Mouse (Mus musculus) adrenal gland, adult (tissue): ENCODE data around the gene Hectd3.

Experiments
- DNase-seq, 2 experiments: peaks; one replicate each; pipeline ENCODE4 v3.0.0; 2022 to 2023; ENCODE audit warnings: low spot score in 1 of 2; ENCODE audit not compliant: inconsistent age in 2 of 2

The Hectd3 gene

DNA sequence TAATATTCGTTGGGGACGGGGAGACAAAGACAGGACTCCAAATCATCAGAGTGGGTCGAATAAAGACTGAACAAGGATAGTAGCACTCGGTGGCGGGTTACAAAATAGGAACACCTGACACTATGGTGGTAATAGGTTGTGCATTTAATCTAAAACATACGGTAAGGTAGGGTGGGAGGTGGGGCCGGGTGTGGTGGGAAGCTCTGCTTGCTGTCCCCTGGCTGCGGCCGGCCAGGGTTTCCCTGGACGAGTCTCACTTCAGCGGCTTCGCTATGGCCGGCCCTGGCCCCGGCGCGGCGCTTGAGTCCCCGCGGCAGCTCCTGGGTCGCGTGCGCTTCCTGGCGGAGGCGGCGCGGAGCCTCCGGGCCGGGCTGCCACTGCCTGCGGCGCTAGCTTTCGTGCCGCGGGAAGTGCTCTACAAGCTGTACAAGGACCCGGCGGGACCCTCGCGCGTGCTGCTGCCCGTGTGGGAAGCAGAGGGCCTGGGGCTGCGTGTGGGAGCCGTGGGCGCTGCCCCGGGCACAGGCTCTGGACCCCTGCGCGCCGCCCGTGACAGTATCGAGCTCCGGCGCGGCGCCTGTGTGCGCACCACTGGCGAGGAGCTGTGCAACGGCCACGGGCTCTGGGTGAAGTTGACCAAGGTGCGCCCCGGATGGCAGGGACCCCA is at the start of gene Hectd3:
Gene Hectd3 (plus strand): TSS at position 187 of the 667 bp plus-strand sequence.
- peak; percentile 71 to 89 for DNase-seq

DNA sequence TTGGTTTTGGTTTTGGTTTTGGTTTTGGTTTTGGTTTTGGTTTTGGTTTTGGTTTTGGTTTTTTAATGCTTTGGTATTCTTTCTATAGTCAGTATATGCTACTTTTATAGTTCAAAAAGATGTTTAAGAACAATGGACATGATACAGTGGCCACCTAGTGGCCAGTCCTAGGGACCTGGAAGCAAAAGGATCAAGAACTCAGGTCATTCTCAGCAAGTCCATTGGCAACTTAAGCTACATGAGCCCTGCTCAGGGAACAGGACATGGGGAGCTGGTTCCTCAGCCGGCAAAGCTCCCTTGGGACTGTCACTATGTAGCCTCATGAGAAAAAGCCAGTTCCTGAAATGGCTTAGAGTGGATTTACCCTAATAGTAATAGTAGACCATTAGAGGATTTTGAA is 43.5 kb upstream of the Hectd3 start:
- peak in 1 of 2 experiments; percentile 26 for DNase-seq

DNA sequence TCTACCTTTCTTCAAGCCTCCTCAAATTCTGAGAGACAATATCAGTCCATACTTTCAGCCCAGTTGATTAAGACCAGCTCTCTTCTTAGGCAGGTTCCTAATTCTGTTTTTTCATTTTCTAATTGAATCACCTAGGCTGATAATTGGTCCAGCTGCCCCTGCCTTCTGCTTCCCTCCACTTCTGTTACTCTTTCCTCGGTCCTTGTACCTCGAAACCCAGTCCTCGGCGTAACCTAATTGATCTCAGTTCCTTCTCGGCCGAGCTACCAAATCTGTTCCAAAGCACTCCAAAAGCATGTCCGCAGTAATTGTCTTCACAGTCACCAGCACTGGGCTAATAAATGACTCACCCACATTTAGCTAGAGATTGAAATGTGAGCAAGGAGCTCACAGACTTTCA is 40.2 kb upstream of the Hectd3 start:
- peak in 1 of 2 experiments; percentile 20 for DNase-seq

DNA sequence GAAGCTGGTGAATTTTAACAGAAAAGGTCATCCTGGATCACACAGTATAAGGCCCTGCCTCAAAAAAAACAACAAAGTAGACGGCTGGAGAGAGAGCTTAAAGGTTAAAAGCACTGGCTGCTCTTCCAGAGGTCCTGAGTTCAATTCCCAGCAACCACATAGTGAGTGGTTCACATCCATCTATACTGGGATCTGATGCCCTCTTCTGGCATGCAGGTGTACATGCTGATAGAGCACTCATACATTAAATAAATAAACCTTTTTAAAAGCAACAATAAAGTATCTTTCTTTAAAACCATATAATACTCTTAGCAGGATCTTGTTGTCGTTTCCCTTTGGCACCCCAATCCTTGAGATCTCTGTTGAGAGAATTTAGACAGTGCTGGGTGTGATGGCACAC is 18.6 kb upstream of the Hectd3 start:
- DNase-seq = no peak

DNA sequence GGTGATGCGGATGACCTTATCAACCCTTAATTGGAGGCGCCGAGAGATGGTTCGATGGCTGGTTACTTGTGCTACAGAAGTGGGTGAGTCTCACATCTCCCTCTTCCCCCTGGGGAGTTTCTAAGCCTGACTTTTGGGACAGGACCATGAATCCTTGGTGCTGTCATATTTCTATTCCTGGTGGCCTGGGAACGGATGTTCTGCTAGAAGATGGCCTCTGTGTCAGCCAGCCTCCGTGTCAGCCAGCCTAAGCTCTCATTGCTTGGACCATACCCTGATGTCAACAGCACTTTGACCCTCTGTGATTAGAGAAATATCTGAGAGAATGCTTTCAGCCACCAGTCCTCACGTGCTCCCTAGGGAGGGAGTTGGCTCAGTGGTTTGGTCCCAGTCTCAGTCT is 9.4 kb upstream of the Hectd3 start:
- no peak for DNase-seq

DNA sequence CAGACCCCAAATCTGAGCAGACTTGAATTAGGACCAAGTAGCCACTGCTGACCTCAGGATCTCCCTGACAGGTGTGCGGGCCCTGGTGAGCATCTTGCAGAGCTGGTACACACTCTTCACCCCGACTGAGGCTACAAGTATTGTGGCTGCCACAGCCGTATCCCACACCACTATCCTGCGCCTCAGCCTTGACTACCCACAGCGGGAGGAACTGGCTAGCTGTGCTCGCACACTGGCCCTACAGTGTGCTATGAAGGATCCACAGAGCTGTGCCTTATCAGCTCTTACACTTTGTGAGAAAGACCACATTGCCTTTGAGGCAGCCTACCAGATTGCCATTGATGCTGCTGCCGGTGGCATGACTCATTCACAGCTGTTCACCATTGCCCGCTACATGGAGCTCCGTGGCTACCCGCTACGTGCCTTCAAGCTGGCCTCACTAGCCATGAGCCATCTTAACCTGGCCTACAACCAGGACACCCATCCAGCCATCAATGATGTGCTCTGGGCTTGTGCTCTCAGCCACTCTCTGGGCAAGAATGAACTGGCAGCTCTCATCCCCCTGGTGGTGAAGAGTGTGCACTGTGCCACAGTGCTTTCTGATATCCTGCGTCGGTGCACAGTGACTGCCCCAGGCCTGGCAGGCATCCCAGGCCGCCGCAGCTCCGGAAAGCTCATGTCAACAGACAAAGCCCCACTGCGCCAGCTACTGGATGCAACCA is 8.6 kb upstream of the Hectd3 start:
- peak; percentile 88 to 92 for DNase-seq

DNA sequence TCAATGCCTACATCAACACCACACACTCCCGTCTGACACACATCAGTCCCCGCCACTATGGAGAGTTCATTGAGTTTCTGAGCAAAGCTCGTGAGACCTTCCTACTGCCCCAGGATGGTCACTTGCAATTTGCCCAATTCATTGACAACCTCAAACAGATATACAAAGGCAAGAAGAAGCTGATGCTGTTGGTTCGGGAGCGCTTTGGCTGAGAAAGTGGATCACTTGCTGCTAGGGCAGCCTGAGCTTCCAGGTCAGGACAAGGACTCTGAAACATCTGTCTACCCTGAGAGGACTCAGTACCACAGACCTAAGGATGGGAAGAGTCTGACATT is 8.0 kb upstream of the Hectd3 start:
- DNase-seq = no peak

DNA sequence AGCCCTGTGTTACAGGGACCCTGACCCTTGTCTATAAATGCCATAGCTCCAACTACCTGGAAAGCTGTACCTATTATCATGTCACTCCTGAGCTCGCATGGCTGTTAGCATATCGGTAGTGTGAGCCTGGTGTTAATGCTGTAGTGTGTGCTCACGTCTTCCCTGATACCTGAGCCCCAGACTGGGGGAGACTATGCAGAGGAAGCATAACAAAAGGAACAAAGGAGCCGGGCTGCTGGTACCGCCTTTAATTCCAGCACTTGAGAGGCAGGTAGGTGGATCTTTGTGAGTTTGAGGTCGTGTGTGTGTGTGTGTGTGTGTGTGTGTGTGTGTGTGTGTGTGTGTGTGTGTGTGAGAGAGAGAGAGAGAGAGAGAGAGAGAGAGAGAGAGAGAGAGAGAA is 5.4 kb upstream of the Hectd3 start:
- no peak for DNase-seq

DNA sequence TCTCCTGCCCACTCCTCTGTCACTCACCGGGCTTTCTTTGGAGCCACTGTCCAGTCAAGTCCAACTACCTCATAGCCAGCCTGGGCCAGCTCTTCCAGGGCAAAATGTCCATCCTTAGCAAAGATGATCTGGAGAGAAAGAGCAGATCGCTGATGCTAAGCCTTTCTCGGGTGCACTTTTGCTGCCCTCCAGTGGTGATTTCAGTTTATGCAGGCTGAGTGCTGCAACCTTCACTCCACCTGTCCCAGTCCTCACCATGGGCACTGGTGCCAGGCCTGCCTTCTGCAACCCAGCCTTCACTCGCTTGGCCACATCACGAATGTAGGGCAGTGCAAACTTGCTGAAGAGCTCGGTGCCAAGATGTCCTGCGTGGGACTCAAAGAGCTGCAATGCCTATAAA is 3.8 kb upstream of the Hectd3 start:
- DNase-seq = peak; percentile 76 to 94

DNA sequence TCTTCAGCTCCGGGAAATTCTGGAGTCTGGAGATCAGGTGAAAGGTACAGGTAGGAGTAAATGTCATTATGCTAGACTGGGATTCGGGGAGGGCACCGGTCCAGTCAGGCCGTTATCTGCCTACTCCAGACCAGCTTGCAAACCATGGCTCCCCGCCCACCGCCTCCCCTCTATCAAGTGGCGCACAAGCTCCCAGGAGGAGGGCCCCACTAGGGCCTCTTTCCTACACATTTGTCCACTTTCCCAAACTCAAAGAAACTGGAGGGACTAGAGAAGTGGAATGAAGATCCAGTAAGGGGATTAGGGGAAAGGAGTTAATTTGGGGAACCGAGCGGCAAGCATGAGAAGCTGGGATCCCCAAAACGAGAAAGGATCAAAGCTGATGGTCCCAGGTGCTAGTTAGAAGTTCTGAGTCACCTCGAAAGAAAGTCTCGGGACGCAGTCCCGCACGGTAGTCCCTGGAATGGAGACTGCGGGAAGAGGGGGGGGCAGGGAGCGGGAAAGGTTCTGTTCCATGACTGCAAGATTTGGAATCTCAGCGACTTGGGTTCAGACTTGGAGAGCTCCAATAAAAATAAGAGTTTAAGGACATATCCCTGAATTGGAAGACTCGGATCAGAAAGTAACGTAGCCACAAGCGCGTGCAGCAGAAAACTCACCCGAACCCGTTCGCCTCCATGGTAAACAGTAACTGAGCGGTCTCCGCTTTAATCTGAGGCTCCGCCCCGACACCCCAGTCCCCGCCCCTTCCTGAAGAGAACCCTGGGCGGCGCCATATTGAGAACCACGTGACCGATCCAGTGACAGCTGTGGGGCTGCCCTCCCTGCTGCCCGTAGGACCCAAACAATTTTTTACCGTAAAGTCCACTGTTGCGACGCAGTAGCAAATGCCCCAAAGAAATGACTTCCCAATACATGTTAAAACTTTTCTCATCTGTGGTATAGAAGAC is 1.2 kb upstream of the Hectd3 start, which contains the start of gene Urod:
Gene Urod (minus strand): TSS at position 742 of the 950 bp plus-strand sequence.
- DNase-seq = peak; percentile 96 to 98

DNA sequence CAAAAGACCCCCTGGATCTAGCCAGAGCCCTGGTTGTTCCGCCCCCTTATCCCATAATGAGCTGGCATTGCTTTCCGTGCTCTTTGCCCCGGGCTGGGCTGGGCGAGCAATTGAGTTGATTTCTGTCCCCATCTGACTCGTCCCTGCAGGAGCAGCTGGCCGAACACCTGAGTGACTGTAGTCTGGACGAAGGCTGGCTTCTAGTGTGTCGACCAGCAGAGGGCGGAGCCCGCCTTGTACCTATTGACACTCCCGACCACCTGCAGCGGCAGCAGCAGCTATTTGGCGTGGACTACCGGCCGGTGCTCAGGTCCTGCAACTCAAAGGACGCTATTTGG is 650 bp downstream of the Hectd3 start:
- DNase-seq = peak; percentile 58 to 77

DNA sequence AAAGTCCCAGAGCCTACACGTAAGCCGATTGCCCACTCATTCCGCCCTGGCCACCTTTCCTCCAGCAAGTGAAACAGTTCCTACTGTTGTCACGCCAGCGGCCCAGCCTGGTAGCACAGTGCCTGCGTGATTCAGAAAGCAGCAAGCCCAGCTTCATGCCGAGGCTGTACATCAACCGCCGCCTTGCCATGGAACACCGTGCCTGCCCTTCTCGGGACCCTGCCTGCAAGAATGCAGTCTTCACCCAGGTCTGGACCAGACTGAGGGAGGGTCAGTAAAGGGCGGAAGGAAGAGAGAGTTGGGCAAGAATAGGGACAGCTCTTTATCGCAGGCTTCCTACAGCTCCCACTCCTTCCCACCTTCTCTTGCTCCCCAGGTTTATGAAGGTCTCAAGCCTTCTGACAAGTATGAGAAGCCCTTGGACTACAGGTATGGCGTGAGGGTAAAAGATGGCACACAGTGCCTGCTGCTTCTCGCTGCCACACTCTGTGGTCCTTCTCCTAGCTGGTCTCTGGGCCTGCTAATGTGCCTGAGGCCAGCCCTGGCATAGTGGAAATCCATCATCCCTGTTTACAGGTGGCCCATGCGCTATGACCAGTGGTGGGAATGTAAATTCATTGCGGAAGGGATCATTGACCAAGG is 4.5 kb downstream of the Hectd3 start:
- no peak for DNase-seq

DNA sequence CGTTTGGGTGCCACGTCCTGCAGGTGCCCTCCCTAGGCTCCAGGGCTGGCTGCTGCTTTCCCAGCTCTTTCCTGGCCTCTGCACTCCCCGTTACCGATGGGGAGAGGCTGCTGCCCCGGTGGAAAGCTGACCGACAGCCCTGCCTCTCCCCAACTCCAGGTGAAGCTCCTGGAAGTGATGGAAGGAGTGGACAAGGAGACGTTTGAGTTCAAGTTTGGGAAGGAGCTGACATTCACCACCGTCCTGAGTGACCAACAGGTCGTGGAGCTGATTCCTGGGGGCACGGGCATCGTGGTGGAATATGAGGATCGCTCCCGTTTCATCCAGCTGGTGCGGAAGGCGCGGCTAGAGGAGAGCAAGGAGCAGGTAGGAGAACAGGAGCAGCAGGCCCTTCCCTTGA is 6.8 kb downstream of the Hectd3 start:
- no peak for DNase-seq

DNA sequence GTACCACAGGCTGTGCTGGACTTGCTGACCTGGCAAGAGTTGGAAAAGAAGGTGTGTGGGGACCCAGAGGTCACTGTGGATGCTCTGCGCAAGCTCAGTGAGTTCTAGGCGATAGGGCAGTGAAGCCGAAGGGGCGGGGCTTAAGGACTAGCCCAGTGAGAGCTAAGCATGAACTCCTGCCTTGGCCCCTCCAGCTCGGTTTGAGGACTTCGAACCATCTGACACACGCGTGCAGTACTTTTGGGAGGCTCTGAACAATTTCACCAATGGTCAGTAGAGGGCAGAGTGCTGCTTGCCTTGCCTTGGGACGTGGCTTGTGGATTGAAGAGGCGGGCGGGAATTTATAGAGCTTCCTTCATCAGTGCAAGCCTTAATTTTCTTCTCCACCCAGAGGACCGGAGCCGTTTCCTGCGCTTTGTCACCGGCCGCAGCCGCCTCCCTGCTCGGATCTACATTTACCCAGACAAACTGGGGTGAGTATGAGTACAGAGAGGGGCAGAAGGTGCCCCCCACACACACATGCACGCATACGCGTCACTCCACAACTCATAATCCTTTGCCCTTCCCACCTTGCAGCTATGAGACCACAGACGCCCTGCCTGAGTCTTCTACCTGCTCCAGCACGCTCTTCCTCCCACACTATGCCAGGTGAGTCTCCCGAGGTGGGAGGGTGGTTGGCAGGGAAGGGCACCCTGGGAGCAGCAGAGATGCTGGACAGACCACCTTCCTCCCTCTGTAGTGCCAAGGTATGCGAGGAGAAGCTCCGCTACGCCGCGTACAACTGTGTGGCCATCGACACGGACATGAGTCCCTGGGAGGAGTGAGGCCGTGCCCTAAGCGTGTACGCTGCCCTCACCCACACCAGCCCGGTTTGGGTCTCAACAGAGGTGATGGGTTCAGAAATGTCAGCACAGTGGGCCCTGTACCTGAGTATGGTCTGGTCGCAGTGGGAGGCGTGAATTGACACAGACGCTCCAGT is 7.7 kb downstream of the Hectd3 start:
- DNase-seq = peak; percentile 60 to 88

DNA sequence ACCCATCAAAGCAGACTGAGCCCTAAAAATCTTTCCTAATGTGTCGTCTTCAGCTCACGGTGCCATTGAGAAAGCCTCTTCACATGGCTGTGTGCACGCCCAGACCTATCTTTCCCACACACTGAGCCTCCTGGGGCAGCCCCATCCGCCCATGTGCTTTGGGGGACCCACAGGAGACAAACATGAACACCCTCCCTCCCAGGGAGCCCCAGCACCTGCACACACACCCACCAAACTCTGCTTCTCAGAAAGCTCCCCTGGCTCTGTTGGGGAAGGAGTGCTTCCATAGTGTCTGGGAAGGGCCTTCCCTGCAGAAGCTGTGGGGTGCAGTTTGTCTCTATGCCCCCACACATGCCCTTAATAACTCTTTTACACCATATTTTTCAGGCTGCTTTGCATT is 9.5 kb downstream of the Hectd3 start:
- DNase-seq = no peak

DNA sequence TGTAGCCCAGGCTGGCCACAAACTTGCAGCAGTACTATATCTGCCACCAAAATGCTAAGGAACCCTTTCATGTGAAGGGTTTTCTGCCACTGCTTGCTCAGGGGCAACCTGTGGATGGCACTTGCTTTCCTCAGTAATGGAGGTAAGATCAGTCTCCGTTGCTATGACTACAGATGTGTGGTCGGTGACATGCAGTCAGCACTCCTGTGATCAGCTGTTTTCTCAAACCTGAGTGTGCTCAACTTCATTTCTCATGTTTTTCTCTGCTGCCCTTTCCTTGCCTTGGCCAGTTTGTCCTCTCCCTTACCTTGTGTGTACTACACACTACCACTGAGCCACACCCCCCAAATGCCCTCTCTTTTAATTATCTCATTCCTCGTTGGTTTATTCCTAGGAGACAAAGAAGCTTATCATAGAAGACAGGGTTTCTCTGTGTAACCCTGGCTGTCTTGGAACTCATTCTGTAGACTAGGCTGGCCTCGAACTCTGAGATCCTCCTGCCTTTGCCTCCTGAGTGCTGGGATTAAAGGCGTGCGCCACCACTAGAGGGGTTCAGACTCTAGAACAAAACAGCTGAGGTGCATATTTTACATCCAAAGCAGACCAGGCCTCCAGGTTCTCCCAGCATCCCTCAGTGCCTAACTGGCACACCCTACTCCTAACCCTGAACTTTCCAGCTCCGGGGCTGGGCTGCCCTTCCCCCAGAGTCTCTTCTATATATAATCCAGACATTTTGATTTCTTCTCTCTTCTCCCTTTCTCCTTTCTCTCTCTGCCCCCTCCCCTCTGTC is 10.7 kb downstream of the Hectd3 start:
- no peak for DNase-seq

DNA sequence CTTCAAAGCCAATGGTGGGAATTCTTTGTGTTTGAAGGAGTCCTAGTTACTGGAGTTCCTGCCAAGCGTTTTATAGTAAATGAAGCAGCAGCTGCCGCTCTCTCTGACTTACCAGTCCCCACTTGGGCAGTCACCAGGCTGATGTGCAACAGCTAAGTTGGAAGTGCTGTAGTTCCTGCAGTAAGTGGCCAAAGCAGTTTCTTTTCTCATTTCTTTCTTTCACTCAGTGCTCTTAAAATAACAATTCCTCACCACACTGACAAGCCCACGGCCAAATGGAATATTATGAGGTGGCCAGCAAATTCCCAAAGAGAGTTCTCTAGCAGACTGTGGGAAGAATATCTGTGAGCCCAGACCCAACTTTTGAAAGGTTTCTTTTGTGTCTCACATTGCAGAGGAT is 11.9 kb downstream of the Hectd3 start:
- no peak for DNase-seq

DNA sequence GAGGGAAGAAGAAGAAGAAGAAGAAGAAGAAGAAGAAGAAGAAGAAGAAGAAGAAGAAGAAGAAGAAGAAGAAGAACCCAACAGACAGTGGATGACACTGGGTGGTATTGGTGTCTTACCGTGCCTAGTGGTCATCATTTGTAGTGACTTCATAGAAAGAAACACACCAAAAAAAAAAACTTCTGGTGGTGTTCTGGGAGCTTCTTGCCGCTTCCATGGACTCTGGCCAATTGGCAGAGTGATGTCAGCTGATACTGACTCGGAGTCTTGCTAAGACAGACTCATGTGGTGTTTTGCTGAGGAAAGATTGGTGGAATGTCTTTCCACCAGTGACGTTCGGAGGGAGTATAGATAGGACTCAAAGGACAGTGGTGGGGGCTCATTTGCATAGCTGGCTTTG is 15.1 kb downstream of the Hectd3 start:
- DNase-seq = no peak

DNA sequence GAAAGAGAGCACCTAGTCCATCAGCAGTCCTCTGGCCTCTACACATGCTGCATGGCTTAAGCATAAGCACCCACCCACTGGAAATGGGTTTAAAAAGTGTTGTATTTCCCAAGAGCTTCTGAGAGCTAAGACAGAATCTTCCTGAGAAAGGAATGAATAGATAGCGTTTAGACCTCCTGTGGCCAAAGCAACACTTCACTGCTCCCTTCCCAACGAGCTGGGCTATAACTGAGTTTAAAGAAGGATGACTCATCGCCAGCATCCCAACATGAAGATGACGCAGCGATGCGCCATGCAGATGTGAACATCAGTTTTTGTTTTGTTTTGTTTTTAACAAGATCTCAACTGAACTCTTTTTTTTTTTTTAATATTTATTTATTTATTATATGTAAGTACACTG is 18.5 kb downstream of the Hectd3 start:
- DNase-seq = no peak
